Mouse (Mus musculus) liver (tissue): ENCODE results near the gene Fuca1.
A peak's percentile ranks its signal among the peaks of the same experiment; 100 is the strongest.
"Not testable (repeated sequence)": the region's sequence is repeated elsewhere in the genome, so short reads cannot be mapped to it uniquely, and the experiment has no call there.

Source experiments
- DNase-seq: peaks from one replicate; pipeline ENCODE4 v3.0.0-alpha.2; 2020; ENCODE audit warnings: mixed read lengths

Fuca1 gene

DNA sequence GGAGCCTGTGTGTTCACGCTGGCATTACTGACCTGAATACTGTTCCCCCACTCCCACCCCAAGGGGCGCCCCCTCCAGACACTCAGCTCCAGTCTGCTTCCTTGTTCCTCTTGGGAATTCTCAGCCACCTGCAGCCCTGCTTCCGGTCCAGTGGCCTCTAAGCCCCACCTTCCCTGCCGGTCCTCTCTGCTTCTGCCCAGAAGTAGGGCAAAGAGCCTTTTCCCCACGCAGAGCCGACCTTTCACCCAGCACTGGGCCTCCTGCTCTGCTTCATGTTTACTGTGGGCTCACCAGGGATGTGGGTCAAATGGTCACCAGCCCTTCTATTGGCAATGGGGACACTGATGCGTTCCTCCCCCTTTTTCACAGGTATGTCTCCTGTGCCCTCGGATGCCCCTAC, 37.8 kb downstream of the Fuca1 start:
- DNase-seq: peak; percentile 47

DNA sequence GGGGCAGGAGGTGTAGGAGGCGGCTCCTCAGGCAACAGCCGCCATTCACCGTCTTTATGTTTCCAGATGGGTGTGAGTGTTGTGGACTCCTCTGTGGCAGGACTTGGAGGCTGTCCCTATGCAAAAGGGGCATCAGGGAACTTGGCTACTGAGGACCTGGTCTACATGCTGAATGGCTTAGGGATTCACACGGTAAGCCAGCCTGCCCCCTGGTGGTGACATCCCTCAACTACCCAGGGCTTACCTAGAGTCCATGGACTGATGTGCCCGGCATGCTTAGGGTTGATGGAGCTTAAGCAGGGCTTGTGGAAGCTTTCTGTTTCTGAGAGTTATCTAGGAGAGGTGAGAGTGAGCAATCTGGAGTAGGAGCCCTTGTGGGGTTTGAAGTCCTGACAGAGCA, 40.2 kb downstream of the Fuca1 start:
- peak; percentile 88 for DNase-seq

- DNase-seq: no peak
Measured at GRCm38 (mm10) chr4:135961709-135962108, 41.2 kb downstream of the Fuca1 start.

GRCm38 (mm10) chr4:135962198-135962597, 41.7 kb downstream of the Fuca1 start:
- DNase-seq: no peak

GRCm38 (mm10) chr4:135962946-135963345, 42.4 kb downstream of the Fuca1 start:
- DNase-seq: no peak

DNA sequence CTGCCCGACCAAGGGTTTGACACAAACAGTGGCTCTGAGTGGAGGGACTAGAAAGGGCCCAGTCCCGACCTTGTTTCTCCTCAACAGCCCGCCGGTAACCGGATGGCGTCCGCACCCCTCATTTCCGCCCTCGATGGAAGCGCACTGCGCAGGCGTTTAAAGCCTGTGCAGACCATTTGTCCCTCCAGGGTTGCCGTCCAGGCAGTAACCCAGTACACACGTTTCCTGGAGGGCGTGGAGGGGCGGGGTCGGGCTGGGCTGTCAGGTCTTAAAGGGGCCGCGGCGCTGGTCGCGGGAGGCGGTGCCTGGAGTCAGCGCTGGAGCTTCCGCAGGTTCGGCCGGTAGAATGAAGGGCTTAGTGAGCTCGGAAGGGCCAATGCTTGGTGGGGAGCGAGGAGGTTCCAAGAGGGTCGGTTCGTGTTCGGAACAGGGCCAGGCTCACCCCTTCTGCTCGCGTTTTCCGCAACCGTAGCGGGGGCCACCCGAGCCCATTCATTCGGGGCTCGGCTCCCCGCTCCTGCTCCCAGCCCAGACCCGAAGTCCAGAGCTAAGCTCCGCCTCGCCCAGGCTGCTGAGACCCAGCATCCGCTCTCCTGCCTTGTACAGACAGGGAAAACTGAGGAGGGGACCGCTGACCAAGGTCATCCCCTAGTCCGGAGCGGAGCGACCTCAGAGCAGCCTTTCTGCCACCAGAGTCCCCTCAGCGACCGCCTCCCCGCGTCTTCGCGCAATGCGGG, 43.1 kb downstream of the Fuca1 start, which contains the start of gene Gale:
Gale (plus strand) TSS at position 271 of the 737 bp plus-strand sequence.
- peak; percentile 98 for DNase-seq

GRCm38 (mm10) chr4:135964426-135964825, 43.9 kb downstream of the Fuca1 start:
- DNase-seq: peak; percentile 65

GRCm38 (mm10) chr4:135965113-135965512, 44.6 kb downstream of the Fuca1 start:
- no peak for DNase-seq

DNA sequence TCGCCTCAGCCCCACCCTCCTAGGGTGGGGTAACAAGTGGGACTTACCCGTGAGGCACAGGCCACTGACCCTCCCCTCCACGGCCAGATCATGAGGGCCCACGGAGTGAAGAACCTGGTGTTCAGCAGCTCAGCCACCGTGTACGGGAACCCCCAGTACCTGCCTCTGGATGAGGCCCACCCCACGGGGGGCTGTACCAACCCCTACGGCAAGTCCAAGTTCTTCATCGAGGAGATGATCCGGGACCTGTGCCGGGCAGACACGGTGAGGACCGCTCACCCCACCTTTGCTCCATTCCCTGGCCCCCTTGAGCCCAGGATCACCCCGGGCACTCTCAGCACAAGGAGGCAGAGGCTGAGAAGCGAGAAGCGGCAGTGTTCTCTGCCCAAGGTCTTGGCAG, 45.7 kb downstream of the Fuca1 start:
- DNase-seq: no peak

GRCm38 (mm10) chr4:135967086-135967760, 46.7 kb downstream of the Fuca1 start:
- DNase-seq: no peak

DNA sequence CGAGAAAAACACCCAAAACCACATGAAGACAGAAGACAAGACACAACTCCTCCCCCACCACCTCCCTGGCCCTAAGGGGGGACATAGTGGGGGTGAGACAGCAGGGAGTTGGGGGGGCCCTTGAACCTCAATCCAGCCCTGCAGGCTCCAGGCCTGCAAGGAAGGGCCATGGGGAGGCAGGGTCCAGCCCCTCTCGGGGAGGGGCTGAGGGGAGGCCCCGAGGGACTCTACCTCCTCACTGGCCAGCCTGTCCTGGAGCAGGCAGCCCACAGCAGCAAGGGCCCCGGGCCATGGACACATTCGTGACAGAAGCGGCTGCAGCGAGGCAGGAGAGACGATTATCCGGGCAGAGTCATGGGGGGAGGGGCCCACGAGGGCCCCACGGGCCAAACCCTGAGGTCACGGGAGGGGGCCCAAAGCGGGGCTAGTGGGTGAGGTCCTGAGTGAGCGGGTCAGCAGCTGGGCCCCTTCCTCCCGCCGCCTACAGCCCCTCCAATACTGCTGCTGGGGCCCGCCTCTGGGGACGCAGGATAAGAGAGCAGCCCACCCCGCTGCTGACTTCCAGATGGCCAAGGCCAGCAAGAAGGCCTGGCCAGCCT, 47.8 kb downstream of the Fuca1 start:
- DNase-seq: no peak

- no peak for DNase-seq
Measured at GRCm38 (mm10) chr4:135969070-135969750, 48.7 kb downstream of the Fuca1 start.

DNA sequence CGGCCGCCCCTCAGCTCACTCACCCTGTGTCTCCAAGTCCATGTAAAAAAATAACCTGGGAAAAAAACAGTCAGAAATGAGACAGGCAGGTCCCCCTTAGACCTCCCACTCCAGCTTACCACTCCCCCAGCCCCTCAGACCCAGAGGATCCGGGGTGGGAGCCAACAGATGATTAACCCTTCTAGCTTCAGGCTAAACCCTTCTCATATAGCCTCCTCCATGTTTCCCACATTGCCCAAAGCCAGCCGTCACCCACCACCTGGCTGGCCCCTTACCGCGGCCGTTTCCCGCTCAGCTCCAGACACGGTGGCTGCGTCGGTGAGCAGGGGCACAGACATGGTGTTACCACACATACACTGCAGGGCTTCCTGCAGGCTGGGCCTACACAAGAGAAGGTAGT, 50.0 kb downstream of the Fuca1 start:
- no peak for DNase-seq

DNA sequence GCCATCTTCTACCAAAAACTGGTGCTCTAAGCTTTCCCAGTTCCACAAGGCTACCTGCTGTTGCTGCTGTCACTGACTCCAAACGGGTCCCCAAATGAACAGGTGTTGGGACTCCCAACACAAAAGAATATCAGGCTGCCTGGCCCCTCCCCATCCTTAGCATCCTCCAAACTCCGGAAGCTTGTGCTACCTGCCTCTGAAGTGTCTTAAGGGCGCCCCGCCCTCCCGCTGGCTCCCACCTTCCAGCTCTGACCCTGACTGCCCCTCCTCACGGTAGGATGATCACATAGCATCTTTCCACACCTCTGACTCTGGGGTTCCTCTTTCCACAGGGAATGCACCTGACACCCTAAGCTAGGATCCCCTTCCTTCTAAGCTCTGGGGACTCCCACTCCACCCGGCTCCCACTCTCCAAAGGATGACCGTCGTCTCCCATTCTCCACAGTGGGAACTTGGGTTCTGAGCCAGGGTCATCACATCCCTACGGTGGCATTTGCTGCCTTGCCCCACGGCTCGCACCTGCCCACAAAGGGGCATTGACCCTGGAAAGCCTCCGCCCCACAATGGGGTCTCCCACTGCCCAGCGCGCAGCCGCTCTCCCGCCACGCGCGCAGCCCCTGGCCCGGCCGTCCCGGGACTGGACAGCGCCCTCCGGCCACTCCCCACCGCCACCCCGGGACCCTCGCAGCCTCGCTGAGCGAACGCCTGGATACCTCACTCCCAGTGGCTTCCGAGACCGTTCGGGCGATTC, 51.4 kb downstream of the Fuca1 start:
- no peak for DNase-seq

GRCm38 (mm10) chr4:135972556-135972906, 52.0 kb downstream of the Fuca1 start, which contains the start of gene Lypla2:
Gene Lypla2 (minus strand): TSS chr4:135972626.
- DNase-seq: peak; percentile 83

- no peak for DNase-seq
Measured at GRCm38 (mm10) chr4:135972911-135973811, 52.6 kb downstream of the Fuca1 start.

DNA sequence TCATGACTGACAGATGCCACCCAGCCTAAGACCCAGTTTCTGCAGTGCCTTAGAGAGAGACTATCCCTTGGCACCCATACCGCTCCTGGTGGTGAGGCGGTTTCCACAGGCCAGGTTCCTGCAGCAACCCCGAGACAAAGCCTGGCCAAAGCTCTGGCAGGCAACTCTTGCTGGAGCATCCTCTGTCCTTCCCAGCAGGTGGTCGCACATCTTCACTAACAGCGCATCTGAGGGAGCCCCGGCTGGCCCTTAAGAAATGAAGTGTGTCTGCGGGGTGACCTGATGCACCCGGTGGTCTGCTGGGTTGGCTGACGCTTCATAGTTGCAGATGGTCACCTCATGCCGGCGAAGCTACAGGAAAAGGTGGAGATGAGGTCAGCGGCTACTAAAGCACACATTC, 55.6 kb downstream of the Fuca1 start:
- no peak for DNase-seq

DNA sequence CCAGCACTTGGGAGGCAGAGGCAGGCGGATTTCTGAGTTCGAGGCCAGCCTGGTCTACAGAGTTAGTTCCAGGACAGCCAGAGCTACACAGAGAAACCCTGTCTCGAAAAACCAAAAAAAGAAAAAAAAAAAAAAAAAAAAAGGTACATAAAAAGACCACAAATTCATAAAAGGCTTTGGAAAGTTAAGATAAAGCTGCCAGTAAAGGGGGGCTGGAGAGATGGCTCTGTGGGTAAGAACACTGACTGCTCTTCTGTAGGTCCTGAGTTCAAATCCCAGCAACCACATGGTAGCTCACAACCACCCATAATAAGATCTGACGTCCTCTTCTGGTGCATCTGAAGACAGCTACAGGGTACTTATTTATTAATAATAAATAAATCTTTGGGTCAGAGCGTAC, 59.7 kb downstream of the Fuca1 start:
- DNase-seq: not testable (repeated sequence)

GRCm38 (mm10) chr4:135981524-135982063, 61.1 kb downstream of the Fuca1 start:
- DNase-seq: no peak

DNA sequence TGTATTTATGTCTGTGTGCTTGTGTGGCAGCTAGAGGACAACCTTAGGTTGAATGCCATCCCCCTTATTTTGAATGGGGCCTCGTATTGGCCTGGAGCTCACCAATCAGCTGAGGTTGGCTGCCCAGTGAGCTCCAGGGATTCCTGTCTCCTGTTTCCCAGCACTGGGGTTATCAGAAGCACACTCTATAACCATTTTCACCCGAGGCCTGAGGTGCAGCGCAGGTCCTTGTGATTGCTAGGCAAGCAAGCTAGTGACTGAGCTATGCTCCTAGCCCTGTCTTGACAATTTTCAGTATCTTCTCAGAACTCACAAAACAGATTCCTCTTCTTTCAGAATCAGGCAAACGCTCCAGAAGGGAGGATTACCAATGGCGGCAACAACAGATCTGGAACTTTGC, 64.0 kb downstream of the Fuca1 start:
- peak; percentile 34 for DNase-seq

DNA sequence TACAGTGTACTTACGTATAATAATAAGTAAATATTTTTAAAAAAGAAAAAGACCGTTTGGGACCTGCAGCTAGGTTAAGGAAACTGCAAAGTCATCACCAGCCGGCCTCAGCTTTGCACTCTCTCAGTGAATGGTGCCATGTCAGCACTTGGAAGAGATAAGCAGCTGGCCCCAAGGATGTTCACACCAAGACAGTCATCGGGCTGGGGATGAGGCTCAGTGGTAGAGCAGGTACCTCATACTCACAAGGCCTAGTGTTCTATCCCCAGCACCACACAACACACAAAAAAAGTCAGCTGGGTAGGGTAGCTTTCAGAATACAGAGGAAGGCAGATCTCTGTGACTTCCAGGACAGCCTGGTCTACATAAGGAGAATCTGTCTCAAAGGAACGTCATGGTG, 64.7 kb downstream of the Fuca1 start:
- DNase-seq: peak; percentile 90
